Mouse (Mus musculus) ES-E14 (cell line): ENCODE data around the gene Pla2g6. TPM values are rescaled to one million over a fixed set of nuclear protein-coding genes. Genes with fewer than 3 reads are reported as not detected.
A peak's percentile ranks its signal among the peaks of the same experiment; 100 is the strongest.

Source experiments
- DNase-seq: peaks from one replicate; pipeline ENCODE4 v3.0.0-alpha.2; 2013; ENCODE audit warnings: low read depth, low spot score
- H3K27ac ChIP-seq: 2 replicates; pipeline ENCODE4 v1.5.1; 2012; ENCODE audit warnings: low read depth, mild to moderate bottlenecking, low read length, moderate library complexity, mixed read lengths; ENCODE audit not compliant: poor library complexity, insufficient read depth, severe bottlenecking
- H3K36me3 ChIP-seq: 2 replicates; pipeline ENCODE4 v1.6.1; 2012; ENCODE audit warnings: mild to moderate bottlenecking, low read length, moderate library complexity, mixed read lengths; ENCODE audit not compliant: control insufficient read depth, poor library complexity, insufficient read depth, severe bottlenecking
- H3K4me1 ChIP-seq, 2 experiments: fragments of 150-350 bp in 1 of 2; sonication (generic) in 1 of 2; 2 replicates each; pipeline ENCODE4 v1.6.1; 2012; ENCODE audit warnings: low read length in 2 of 2, mild to moderate bottlenecking in 1 of 2, mixed read lengths in 1 of 2; ENCODE audit not compliant: control insufficient read depth in 2 of 2, insufficient read depth in 2 of 2, poor library complexity in 1 of 2
- H3K4me3 ChIP-seq, 2 experiments: fragments of 150-350 bp in 1 of 2; sonication (generic) in 1 of 2; 2 replicates each; pipeline ENCODE4 v1.5.1; 2012; ENCODE audit warnings: low read length in 2 of 2, low read depth in 1 of 2, mild to moderate bottlenecking in 1 of 2, mixed read lengths in 1 of 2; ENCODE audit not compliant: insufficient read depth in 1 of 2, poor library complexity in 1 of 2, severe bottlenecking in 1 of 2
- H3K9ac ChIP-seq: 2 replicates; pipeline ENCODE4 v1.6.1; 2012; ENCODE audit warnings: low read depth, mild to moderate bottlenecking, low read length, mixed read lengths; ENCODE audit not compliant: poor library complexity, insufficient read depth, severe bottlenecking
- H3K9me3 ChIP-seq: fragments of 150-350 bp; sonication (generic); 2 replicates; pipeline ENCODE4 v1.6.1; 2012; ENCODE audit warnings: low read depth, mild to moderate bottlenecking, low read length; ENCODE audit not compliant: control insufficient read depth, insufficient read depth
- CHD2 ChIP-seq: IDR thresholded peaks from 2 replicates; pipeline ENCODE4 v1.6.1; 2014; ENCODE audit warnings: mild to moderate bottlenecking, low read depth, low read length, inconsistent platforms
- HCFC1 ChIP-seq: IDR thresholded peaks from 2 replicates; pipeline ENCODE4 v1.6.1; 2012; ENCODE audit warnings: low read length, inconsistent platforms, borderline replicate concordance; ENCODE audit not compliant: insufficient read depth
- MAFK ChIP-seq: IDR thresholded peaks from 2 replicates; pipeline ENCODE4 v1.6.1; 2014; ENCODE audit warnings: mild to moderate bottlenecking, low read depth, low read length, inconsistent platforms; ENCODE audit not compliant: insufficient read depth
- ZC3H11A ChIP-seq: IDR thresholded peaks from 2 replicates; pipeline ENCODE4 v1.6.1; 2012; ENCODE audit warnings: low read depth, mild to moderate bottlenecking, inconsistent platforms, low read length, borderline replicate concordance
- ZNF384 ChIP-seq: IDR thresholded peaks from 2 replicates; pipeline ENCODE4 v1.6.1; 2012; ENCODE audit warnings: low read depth, low read length, inconsistent platforms
- in situ Hi-C, 2 experiments: fragments of 600-800 bp; cut with MboI; formaldehyde crosslinking; loops; one replicate each; pipeline ENCODE4 v1.15.1; 2025; ENCODE audit warnings: low sequenced_read_pairs in 2 of 2, inconsistent platforms in 1 of 2; ENCODE audit not compliant: unreplicated experiment in 2 of 2
- total RNA-seq: library from RNA; depleted of rRNA; stranded (reverse); fragments of 300-350 nt; gene quantifications from 2 replicates; pipeline ENCODE4 v1.2.3, GENCODE M21; 2012

Pla2g6 gene
- total RNA-seq, 1 experiment: 59.2 TPM

DNA sequence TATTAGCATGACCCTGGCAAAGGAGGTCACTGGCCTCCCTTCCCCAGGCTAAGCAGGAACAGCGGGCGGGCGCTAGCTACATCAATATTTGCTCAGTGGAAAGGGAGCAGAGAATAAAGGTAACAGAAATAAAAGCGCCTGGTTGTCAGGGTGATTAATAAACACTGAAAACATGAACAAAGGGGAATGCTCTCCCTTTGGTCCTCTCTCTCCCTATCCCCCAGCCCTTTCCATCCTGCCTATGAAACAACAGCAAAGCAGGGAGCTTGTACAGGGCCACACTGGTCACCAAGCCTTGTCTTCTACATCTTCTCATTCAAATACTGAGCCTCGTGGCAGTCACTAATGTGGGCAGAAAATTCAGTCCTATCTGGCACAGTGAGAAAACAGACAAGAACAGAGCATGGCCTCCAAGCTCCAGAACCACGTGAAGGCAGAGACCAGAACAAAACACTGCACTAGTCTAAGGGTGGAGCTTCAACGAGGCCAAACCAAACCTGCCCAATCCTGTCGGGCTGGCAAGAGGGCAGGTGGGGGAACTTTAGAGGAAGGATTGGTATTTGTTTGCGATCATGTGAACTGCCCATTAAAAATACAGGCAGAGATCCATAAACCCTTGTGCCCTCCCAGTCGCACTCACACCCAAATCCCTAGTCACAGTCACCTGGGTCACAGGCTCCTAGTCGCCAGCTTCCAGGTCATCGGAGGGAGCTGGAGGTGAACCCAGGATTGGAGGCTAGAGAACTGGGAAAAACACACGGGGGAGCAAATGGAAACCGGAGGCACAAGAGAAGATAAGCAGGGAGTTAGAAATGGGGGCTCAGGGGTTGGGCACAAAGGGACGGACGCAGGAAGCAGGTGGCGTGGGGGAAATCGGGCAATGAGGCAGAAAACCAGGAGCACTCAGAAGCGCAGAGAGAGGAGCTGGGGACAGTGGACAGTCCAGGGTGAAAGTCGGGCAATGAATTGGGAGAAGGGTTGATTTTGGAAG, 924 bp downstream of the Pla2g6 start:
- peak; percentile 50 for DNase-seq
- Histone ChIP-seq H3K36me3 (peaks cover 8% of the 10 kb centered on the region; the same call in 1 of the 2 replicates), H3K4me3 (peak overlapping the region; percentile 72 to 89), H3K9me3 (no peaks in the 10 kb centered on the region), H3K4me1 (peaks cover 2 to 18% of the 10 kb centered on the region in 2 experiments; a peak in 2 of 4 replicates), H3K27ac (peak overlapping the region; percentile 85), H3K9ac (peak overlapping the region; percentile 84)
- in situ Hi-C loops: no loop called here
- TF ChIP-seq MAFK: no peak
- no peak for TF ChIP-seq ZNF384
- no peak for TF ChIP-seq ZC3H11A
- no peak for TF ChIP-seq CHD2
- no peak for TF ChIP-seq HCFC1

DNA sequence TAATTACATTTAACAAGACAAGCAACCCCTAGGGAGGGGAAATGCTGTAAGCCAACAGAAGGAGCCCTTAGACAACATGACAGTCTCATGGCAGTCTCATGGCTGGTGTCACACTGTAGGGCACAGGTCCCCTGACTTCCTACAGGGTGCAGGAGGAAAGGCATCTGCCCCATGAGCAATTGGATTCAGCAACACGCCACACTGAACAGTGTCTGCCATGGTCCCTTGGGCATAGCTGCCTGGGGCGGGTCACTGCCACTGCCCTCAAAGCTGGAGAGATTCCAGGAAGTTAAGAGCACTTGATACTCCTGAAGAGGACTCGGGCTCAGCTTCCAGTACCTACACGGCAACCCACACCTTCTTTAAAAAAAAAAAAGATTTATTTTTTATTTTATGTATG, 1.9 kb downstream of the Pla2g6 start:
- in situ Hi-C loops: no loop called here
- H3K27ac ChIP-seq: no peak overlapping the region
- peaks cover 2 to 18% of the 10 kb centered on the region in 2 experiments; a peak in 2 of 4 replicates for H3K4me1 ChIP-seq

GRCm38 (mm10) chr15:79325742-79326141, 2.4 kb downstream of the Pla2g6 start:
- H3K27ac ChIP-seq: no peak overlapping the region
- no peaks in the 10 kb centered on the region for H3K9me3 ChIP-seq
- peaks cover 2 to 18% of the 10 kb centered on the region in 2 experiments; a peak in 2 of 4 replicates for H3K4me1 ChIP-seq
- DNase-seq: no peak
- in situ Hi-C loops: no loop called here
- no peak for TF ChIP-seq ZC3H11A
- no peak for TF ChIP-seq HCFC1
- TF ChIP-seq CHD2: no peak
- no peak for TF ChIP-seq ZNF384
- no peak for TF ChIP-seq MAFK
- H3K9ac ChIP-seq: 0 out of 2 replicates have a peak overlapping the region, but pooled peaks have one; percentile 16
- H3K36me3 ChIP-seq: peaks cover 8% of the 10 kb centered on the region; the same call in 1 of the 2 replicates
- no peak overlapping the region for H3K4me3 ChIP-seq

More for the DNA sequence above, 1.9 kb downstream of the Pla2g6 start:
- no peak overlapping the region for H3K4me3 ChIP-seq
- TF ChIP-seq CHD2: no peak
- no peak for TF ChIP-seq ZC3H11A
- TF ChIP-seq HCFC1: no peak
- no peak for TF ChIP-seq ZNF384
- TF ChIP-seq MAFK: no peak
- H3K36me3 ChIP-seq: peaks cover 8% of the 10 kb centered on the region; the same call in 1 of the 2 replicates
- H3K9me3 ChIP-seq: no peaks in the 10 kb centered on the region
- no peak for DNase-seq
- H3K9ac ChIP-seq: peak overlapping the region; percentile 23

DNA sequence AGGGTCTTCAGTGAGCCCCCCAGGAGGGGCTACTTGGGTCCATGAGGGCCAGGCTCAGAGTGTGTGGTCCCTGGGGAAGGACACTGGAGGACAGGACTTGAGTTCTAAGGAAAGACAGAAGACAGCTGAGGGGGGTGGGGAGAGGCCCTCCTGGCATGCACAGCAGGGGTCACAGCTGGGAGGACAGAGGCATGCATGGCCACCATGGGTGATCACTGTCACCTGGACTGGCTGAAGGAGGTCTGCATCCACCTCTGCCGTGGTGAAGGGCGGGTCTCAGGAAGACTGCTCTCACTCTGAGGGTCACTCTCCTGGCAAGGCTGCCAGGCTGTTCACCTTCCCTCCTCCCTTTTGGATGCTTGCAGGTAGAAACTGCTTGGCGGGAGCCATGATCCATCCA, 3.8 kb downstream of the Pla2g6 start:
- H3K9me3 ChIP-seq: no peaks in the 10 kb centered on the region
- H3K36me3 ChIP-seq: peaks cover 8% of the 10 kb centered on the region; the same call in 1 of the 2 replicates
- in situ Hi-C loops: no loop called here
- TF ChIP-seq ZNF384 (no peak), ZC3H11A (no peak), MAFK (no peak), CHD2 (no peak), HCFC1 (no peak)
- no peak overlapping the region for H3K9ac ChIP-seq
- H3K27ac ChIP-seq: no peak overlapping the region; the same call in 1 of the 2 replicates
- no peak overlapping the region for H3K4me3 ChIP-seq
- H3K4me1 ChIP-seq: peaks cover 2 to 22% of the 10 kb centered on the region in 2 experiments; a peak in 2 of 4 replicates
- DNase-seq: no peak
